Mouse (Mus musculus): ENCODE measurements around the gene Rtl10. TPM values are rescaled to one million over a fixed set of nuclear protein-coding genes. Genes with fewer than 3 reads are reported as not detected.

The Rtl10 gene
- 2.1 and 3.2 TPM in 2 replicates for polyA plus RNA-seq (2015; fragmentation: Nextera tagmentation; extraction: Ambion mirVana)

DNA sequence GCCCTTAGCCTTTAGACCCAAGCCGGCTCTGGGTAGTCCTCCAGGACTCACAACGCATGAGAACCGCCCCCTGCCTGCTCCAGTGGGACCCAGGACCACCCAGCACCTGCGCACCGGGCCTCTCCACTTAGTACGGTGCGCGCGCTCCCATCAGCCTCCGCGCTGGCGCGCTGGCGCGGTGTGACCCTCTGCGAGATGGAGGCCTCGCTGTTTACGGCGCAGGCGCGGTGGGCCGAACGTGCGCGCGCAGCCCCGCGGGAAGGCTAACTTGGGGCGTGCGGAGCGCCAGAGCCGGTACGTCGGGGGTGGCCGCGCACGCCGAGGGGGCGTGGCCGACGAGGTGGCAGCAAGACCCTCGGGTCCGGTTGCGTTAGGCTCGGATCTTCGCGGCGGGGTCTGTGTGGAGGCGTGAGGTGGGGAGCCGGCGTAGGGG, at the start of gene Rtl10, which contains the start of gene Gnb1l:
TSS of gene Rtl10 (plus strand) at position 344 of the 433 bp plus-strand sequence.
TSS of gene Gnb1l (plus strand) at position 156 of the 433 bp plus-strand sequence.
- peak; percentile 97 for ATAC-seq (ENCODE audit: insufficient read depth, low FRiP score)
- H3K27ac ChIP-seq (ENCODE audit: low read length) = peak within 1 kb of the TSS; percentile 34
- H3K4me2 ChIP-seq (ENCODE audit: low read depth, low read length) = peak within 1 kb of the TSS; percentile 75
- H3K4me1 ChIP-seq (ENCODE audit: control insufficient read depth, insufficient read depth, low read length) = peaks cover 10% of the 10 kb centered on the region
- H3K4me3 ChIP-seq (replicated peaks; ENCODE audit: low read length) = peak within 1 kb of the TSS; percentile 70
- H3K9ac ChIP-seq (ENCODE audit: low read length) = peak within 1 kb of the TSS; percentile 90
- WGBS = under 1% methylated on average over 51 of the region's 51 CpGs
- H3K9me3 ChIP-seq (replicated peaks; ENCODE audit: control insufficient read depth, low read length) = no peaks in the 10 kb centered on the region
- H3K27me3 ChIP-seq (ENCODE audit: control insufficient read depth, insufficient read depth, low read length) = no peaks in the 10 kb centered on the region
- 0 out of 2 replicates have a peak, but pooled peaks cover 3% of the 10 kb centered on the region for H3K36me3 ChIP-seq (ENCODE audit: control insufficient read depth, insufficient read depth, low read length)

DNA sequence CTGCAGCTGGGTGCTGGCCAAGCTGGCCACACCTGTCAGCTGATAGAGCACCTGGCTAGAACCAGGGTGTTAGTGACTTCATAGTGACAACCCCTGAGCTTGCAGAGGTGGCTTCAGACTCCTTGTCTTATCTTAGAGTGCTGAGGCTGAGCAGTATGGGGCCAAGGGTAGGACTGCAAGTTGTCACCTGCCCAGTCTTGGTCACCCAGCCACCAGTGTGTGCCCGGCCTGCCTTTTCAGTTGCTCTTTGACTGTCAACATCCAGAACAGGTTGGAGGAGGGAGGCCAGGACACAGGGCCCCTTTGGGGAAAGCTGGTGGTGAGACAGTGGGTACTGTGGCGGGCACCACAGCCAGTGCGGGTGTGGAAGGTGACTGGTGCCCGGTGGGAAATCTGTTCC, 49.7 kb upstream of the Rtl10 start:
- no peak overlapping the region for H3K27ac ChIP-seq (ENCODE audit: low read length)
- no peak overlapping the region for H3K9ac ChIP-seq (ENCODE audit: low read length)
- no peak overlapping the region for H3K4me2 ChIP-seq (ENCODE audit: low read depth, low read length)
- no peaks in the 10 kb centered on the region for H3K27me3 ChIP-seq (ENCODE audit: control insufficient read depth, insufficient read depth, low read length)
- ATAC-seq (ENCODE audit: insufficient read depth, low FRiP score) = peak; percentile 49; the same call in 1 of the 2 replicates
- H3K9me3 ChIP-seq (replicated peaks; ENCODE audit: control insufficient read depth, low read length) = no peaks in the 10 kb centered on the region
- WGBS = 79% methylated on average over 4 of the region's 4 CpGs
- peaks cover 5% of the 10 kb centered on the region; the same call in 1 of the 2 replicates for H3K4me1 ChIP-seq (ENCODE audit: control insufficient read depth, insufficient read depth, low read length)
- H3K4me3 ChIP-seq (replicated peaks; ENCODE audit: low read length) = no peak overlapping the region
- H3K36me3 ChIP-seq (ENCODE audit: control insufficient read depth, insufficient read depth, low read length) = no peaks in the 10 kb centered on the region

- peaks cover 5% of the 10 kb centered on the region; the same call in 1 of the 2 replicates for H3K4me1 ChIP-seq (ENCODE audit: control insufficient read depth, insufficient read depth, low read length)
- ATAC-seq (ENCODE audit: insufficient read depth, low FRiP score) = no peak
- H3K4me2 ChIP-seq (ENCODE audit: low read depth, low read length) = no peak overlapping the region
- H3K36me3 ChIP-seq (ENCODE audit: control insufficient read depth, insufficient read depth, low read length) = no peaks in the 10 kb centered on the region
- no peak overlapping the region for H3K4me3 ChIP-seq (replicated peaks; ENCODE audit: low read length)
- H3K27ac ChIP-seq (ENCODE audit: low read length) = no peak overlapping the region
- 56% methylated on average over 9 of the region's 9 CpGs for whole genome bisulfite sequencing
- H3K9ac ChIP-seq (ENCODE audit: low read length) = no peak overlapping the region
- H3K27me3 ChIP-seq (ENCODE audit: control insufficient read depth, insufficient read depth, low read length) = no peaks in the 10 kb centered on the region
- no peaks in the 10 kb centered on the region for H3K9me3 ChIP-seq (replicated peaks; ENCODE audit: control insufficient read depth, low read length)
Observed at GRCm38 (mm10) chr16:18451486-18452181, 47.1 kb upstream of the Rtl10 start.

DNA sequence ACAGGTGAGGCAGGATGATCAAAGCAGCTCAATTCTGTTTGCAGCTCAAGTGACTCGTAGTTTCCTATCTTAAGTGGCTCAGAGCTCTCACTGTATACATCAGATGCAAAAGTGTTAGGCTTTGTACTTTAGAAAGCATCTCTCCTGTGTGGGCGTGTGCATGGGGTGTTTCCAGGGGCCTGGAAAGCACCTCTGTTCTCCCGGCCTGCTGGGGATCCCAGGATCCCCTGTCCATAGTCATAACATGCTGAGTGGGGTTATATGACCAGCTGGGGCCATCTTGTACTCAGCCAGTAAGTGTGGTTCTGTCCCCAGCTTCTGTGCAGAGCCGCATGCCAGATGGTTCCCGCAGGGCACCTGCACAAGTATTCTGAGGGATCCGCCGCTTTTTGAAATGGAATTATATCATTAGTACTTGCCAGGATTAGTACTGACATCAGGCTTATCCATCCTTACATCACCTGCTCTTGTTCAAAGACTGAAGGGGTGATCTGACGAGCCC, 46.3 kb upstream of the Rtl10 start:
- Histone ChIP-seq H3K9me3 (replicated peaks; ENCODE audit: control insufficient read depth, low read length) (no peaks in the 10 kb centered on the region), H3K9ac (ENCODE audit: low read length) (no peak overlapping the region), H3K4me3 (replicated peaks; ENCODE audit: low read length) (no peak overlapping the region), H3K4me1 (ENCODE audit: control insufficient read depth, insufficient read depth, low read length) (peaks cover 4% of the 10 kb centered on the region; the same call in 1 of the 2 replicates), H3K27me3 (ENCODE audit: control insufficient read depth, insufficient read depth, low read length) (no peaks in the 10 kb centered on the region), H3K36me3 (ENCODE audit: control insufficient read depth, insufficient read depth, low read length) (no peaks in the 10 kb centered on the region), H3K27ac (ENCODE audit: low read length) (no peak overlapping the region), H3K4me2 (ENCODE audit: low read depth, low read length) (no peak overlapping the region)
- 85% methylated on average over 8 of the region's 8 CpGs for WGBS
- no peak for ATAC-seq (ENCODE audit: insufficient read depth, low FRiP score)

DNA sequence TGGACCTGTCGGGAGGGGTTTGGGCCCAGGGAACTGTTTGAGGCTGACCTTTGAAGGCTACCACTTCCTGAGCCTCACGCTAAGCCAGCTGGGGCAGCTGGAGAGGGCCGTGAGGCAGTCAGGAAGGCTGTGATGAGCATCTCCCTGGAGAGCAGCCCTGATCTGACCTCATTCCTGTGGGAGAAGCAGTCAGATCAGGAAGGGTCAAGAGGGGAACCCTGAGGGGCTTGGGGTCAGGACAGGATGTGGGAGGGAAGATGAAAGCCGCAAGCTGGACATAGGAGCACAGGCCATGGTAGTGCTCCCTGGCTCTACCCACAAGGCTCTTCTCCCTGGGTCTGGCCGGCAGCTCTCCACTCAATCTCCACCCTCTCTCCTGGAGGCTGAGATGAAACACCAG, 44.9 kb upstream of the Rtl10 start:
- Histone ChIP-seq H3K9me3 (replicated peaks; ENCODE audit: control insufficient read depth, low read length) (no peaks in the 10 kb centered on the region), H3K27ac (ENCODE audit: low read length) (no peak overlapping the region), H3K4me2 (ENCODE audit: low read depth, low read length) (no peak overlapping the region), H3K4me1 (ENCODE audit: control insufficient read depth, insufficient read depth, low read length) (peaks cover 1% of the 10 kb centered on the region; the same call in 1 of the 2 replicates), H3K4me3 (replicated peaks; ENCODE audit: low read length) (no peak overlapping the region), H3K27me3 (ENCODE audit: control insufficient read depth, insufficient read depth, low read length) (no peaks in the 10 kb centered on the region), H3K36me3 (ENCODE audit: control insufficient read depth, insufficient read depth, low read length) (no peaks in the 10 kb centered on the region), H3K9ac (ENCODE audit: low read length) (no peak overlapping the region)
- ATAC-seq (ENCODE audit: insufficient read depth, low FRiP score) = no peak
- WGBS = 57% methylated on average over 5 of the region's 5 CpGs

GRCm38 (mm10) chr16:18455407-18455806, 43.3 kb upstream of the Rtl10 start:
- peaks cover 14% of the 10 kb centered on the region for H3K4me1 ChIP-seq (ENCODE audit: control insufficient read depth, insufficient read depth, low read length)
- no peak overlapping the region for H3K4me3 ChIP-seq (replicated peaks; ENCODE audit: low read length)
- H3K27me3 ChIP-seq (ENCODE audit: control insufficient read depth, insufficient read depth, low read length) = no peaks in the 10 kb centered on the region
- H3K4me2 ChIP-seq (ENCODE audit: low read depth, low read length) = no peak overlapping the region
- 82% methylated on average over 6 of the region's 6 CpGs for whole genome bisulfite sequencing
- H3K9ac ChIP-seq (ENCODE audit: low read length) = no peak overlapping the region
- H3K9me3 ChIP-seq (replicated peaks; ENCODE audit: control insufficient read depth, low read length) = no peaks in the 10 kb centered on the region
- ATAC-seq (ENCODE audit: insufficient read depth, low FRiP score) = no peak
- no peaks in the 10 kb centered on the region for H3K36me3 ChIP-seq (ENCODE audit: control insufficient read depth, insufficient read depth, low read length)
- no peak overlapping the region for H3K27ac ChIP-seq (ENCODE audit: low read length)

GRCm38 (mm10) chr16:18458661-18459060, 40.0 kb upstream of the Rtl10 start:
- H3K4me1 ChIP-seq (ENCODE audit: control insufficient read depth, insufficient read depth, low read length) = peaks cover 17% of the 10 kb centered on the region
- no peaks in the 10 kb centered on the region for H3K27me3 ChIP-seq (ENCODE audit: control insufficient read depth, insufficient read depth, low read length)
- peak overlapping the region; percentile 0; the same call in 1 of the 2 replicates for H3K9ac ChIP-seq (ENCODE audit: low read length)
- H3K9me3 ChIP-seq (replicated peaks; ENCODE audit: control insufficient read depth, low read length) = no peaks in the 10 kb centered on the region
- H3K36me3 ChIP-seq (ENCODE audit: control insufficient read depth, insufficient read depth, low read length) = no peaks in the 10 kb centered on the region
- H3K4me3 ChIP-seq (replicated peaks; ENCODE audit: low read length) = no peak overlapping the region
- no peak for ATAC-seq (ENCODE audit: insufficient read depth, low FRiP score)
- no peak overlapping the region for H3K4me2 ChIP-seq (ENCODE audit: low read depth, low read length)
- no peak overlapping the region for H3K27ac ChIP-seq (ENCODE audit: low read length)

DNA sequence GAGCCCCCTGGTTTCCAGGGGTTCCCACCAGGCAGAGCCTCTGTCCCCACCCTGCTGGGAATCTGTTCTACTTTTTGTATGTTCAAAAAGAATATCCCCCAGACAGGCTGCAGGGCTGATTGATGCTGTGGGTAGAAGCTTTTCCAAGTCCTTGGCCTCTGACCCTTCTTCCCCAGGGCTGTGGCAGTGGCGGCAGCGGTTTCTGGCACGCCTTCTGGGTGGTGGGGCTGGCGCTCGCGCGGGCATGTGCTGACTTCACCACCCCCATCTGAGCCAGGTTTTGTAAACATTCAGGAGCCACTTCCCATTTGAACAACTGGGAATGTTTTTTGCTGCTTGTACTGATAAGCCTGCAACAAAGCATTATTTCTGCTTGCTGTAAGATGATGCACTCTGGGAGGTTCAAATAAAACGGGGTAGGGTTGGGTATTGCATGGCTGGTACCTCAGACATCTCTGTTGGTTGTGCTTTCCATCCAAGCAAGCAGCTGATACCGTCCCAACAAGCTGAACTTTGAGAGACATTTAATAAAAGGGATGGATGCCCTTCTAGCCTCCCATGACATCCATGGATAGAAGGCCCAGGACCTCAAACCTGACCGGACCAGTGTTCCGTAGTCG, 39.3 kb upstream of the Rtl10 start:
- Histone ChIP-seq H3K4me1 (ENCODE audit: control insufficient read depth, insufficient read depth, low read length) (peaks cover 17% of the 10 kb centered on the region), H3K27ac (ENCODE audit: low read length) (peak overlapping the region; percentile 43), H3K4me3 (replicated peaks; ENCODE audit: low read length) (no peak overlapping the region), H3K27me3 (ENCODE audit: control insufficient read depth, insufficient read depth, low read length) (no peaks in the 10 kb centered on the region), H3K9ac (ENCODE audit: low read length) (peak overlapping the region; percentile 0; the same call in 1 of the 2 replicates), H3K36me3 (ENCODE audit: control insufficient read depth, insufficient read depth, low read length) (no peaks in the 10 kb centered on the region), H3K4me2 (ENCODE audit: low read depth, low read length) (0 out of 2 replicates have a peak overlapping the region, but pooled peaks have one; percentile 6), H3K9me3 (replicated peaks; ENCODE audit: control insufficient read depth, low read length) (no peaks in the 10 kb centered on the region)
- peak; percentile 5; the same call in 1 of the 2 replicates for ATAC-seq (ENCODE audit: insufficient read depth, low FRiP score)
- WGBS = 12% methylated on average over 12 of the region's 12 CpGs

DNA sequence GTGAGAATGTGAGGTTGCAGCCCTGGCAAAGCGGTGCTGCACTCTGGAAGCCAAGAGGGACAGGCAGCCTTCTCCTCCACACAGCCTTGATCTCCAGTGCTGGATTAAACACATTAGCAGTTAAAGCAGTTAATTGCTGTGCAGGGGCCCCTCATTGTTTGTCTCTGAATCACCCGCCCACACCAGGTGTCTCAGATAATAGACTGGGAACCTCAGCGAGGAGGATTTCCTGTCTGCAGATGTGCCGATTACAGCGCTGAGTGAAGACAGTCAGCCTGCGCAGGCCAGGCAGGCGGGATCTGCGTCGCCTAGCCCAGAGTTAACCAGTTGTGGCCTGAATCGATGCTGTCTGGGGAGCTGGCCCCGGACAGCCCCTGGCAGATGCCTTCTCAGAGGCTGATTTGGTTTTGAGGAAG, 38.7 kb upstream of the Rtl10 start:
- 7% methylated on average over 11 of the region's 11 CpGs for WGBS
- Histone ChIP-seq H3K27me3 (ENCODE audit: control insufficient read depth, insufficient read depth, low read length) (no peaks in the 10 kb centered on the region), H3K36me3 (ENCODE audit: control insufficient read depth, insufficient read depth, low read length) (no peaks in the 10 kb centered on the region), H3K4me2 (ENCODE audit: low read depth, low read length) (0 out of 2 replicates have a peak overlapping the region, but pooled peaks have one; percentile 6), H3K9me3 (replicated peaks; ENCODE audit: control insufficient read depth, low read length) (no peaks in the 10 kb centered on the region), H3K4me1 (ENCODE audit: control insufficient read depth, insufficient read depth, low read length) (peaks cover 17% of the 10 kb centered on the region), H3K9ac (ENCODE audit: low read length) (no peak overlapping the region; the same call in 1 of the 2 replicates), H3K4me3 (replicated peaks; ENCODE audit: low read length) (no peak overlapping the region), H3K27ac (ENCODE audit: low read length) (peak overlapping the region; percentile 43)
- ATAC-seq (ENCODE audit: insufficient read depth, low FRiP score) = peak; percentile 77
